Mouse (Mus musculus): ENCODE measurements around the gene Clec1a. TPM values are rescaled to one million over a fixed set of nuclear protein-coding genes. Genes with fewer than 3 reads are reported as not detected.

Clec1a gene
- 0.15 TPM for polyA plus RNA-seq (2014; fragmentation: Illumina TruSeq; extraction: RNeasy Lipid Tissue Mini Kit (QIAGEN cat#74804); ENCODE audit: low read depth, low replicate concordance)

GRCm38 (mm10) chr6:129451411-129452039, at the start of gene Clec1a:
Clec1a (minus strand) TSS chr6:129452000.

GRCm38 (mm10) chr6:129408562-129408961, 43.2 kb downstream of the Clec1a start, which contains the start of gene Clec9a:
Clec9a (plus strand) TSS chr6:129408862.

GRCm38 (mm10) chr6:129396997-129397396, 54.8 kb downstream of the Clec1a start, which contains the start of gene Clec1b:
Clec1b (plus strand) TSS chr6:129397297.

GRCm38 (mm10) chr6:129385774-129386173, 66.0 kb downstream of the Clec1a start, which contains the start of gene Clec12b:
Clec12b (minus strand) TSS chr6:129385874.

Other genes with a start within 250 kb of the Clec1a start
- 0.49 TPM for gene Cd69, start 176.6 kb downstream of the Clec1a start, polyA plus RNA-seq (2014; fragmentation: Illumina TruSeq; extraction: RNeasy Lipid Tissue Mini Kit (QIAGEN cat#74804); ENCODE audit: low read depth, low replicate concordance)
- gene 4922502D21Rik, start 120.2 kb downstream of the Clec1a start, polyA plus RNA-seq (2014; fragmentation: Illumina TruSeq; extraction: RNeasy Lipid Tissue Mini Kit (QIAGEN cat#74804); ENCODE audit: low read depth, low replicate concordance) = 2,280 TPM
- gene Clec12a, start 109.3 kb downstream of the Clec1a start, polyA plus RNA-seq (2014; fragmentation: Illumina TruSeq; extraction: RNeasy Lipid Tissue Mini Kit (QIAGEN cat#74804); ENCODE audit: low read depth, low replicate concordance) = 1.7 TPM
- 33.0 TPM for gene Clec12b, start 66.1 kb downstream of the Clec1a start, polyA plus RNA-seq (2014; fragmentation: Illumina TruSeq; extraction: RNeasy Lipid Tissue Mini Kit (QIAGEN cat#74804); ENCODE audit: low read depth, low replicate concordance)
- 0.45 TPM for gene Clec1b, start 54.7 kb downstream of the Clec1a start, polyA plus RNA-seq (2014; fragmentation: Illumina TruSeq; extraction: RNeasy Lipid Tissue Mini Kit (QIAGEN cat#74804); ENCODE audit: low read depth, low replicate concordance)
- gene Clec9a, start 43.1 kb downstream of the Clec1a start, polyA plus RNA-seq (2014; fragmentation: Illumina TruSeq; extraction: RNeasy Lipid Tissue Mini Kit (QIAGEN cat#74804); ENCODE audit: low read depth, low replicate concordance) = not detected
- gene Olr1, start 55.2 kb upstream of the Clec1a start, polyA plus RNA-seq (2014; fragmentation: Illumina TruSeq; extraction: RNeasy Lipid Tissue Mini Kit (QIAGEN cat#74804); ENCODE audit: low read depth, low replicate concordance) = 0.63 TPM
- gene Tmem52b, start 60.6 kb upstream of the Clec1a start, polyA plus RNA-seq (2014; fragmentation: Illumina TruSeq; extraction: RNeasy Lipid Tissue Mini Kit (QIAGEN cat#74804); ENCODE audit: low read depth, low replicate concordance) = not detected
- 171 TPM for gene Gabarapl1, start 81.2 kb upstream of the Clec1a start, polyA plus RNA-seq (2014; fragmentation: Illumina TruSeq; extraction: RNeasy Lipid Tissue Mini Kit (QIAGEN cat#74804); ENCODE audit: low read depth, low replicate concordance)
- 0.94 TPM for gene Klre1, start 125.9 kb upstream of the Clec1a start, polyA plus RNA-seq (2014; fragmentation: Illumina TruSeq; extraction: RNeasy Lipid Tissue Mini Kit (QIAGEN cat#74804); ENCODE audit: low read depth, low replicate concordance)
- 0.25 TPM for gene Klrd1, start 139.8 kb upstream of the Clec1a start, polyA plus RNA-seq (2014; fragmentation: Illumina TruSeq; extraction: RNeasy Lipid Tissue Mini Kit (QIAGEN cat#74804); ENCODE audit: low read depth, low replicate concordance)
- gene Klrk1, start 171.9 kb upstream of the Clec1a start, polyA plus RNA-seq (2014; fragmentation: Illumina TruSeq; extraction: RNeasy Lipid Tissue Mini Kit (QIAGEN cat#74804); ENCODE audit: low read depth, low replicate concordance) = 0.11 TPM
- not detected for gene Klrc3, start 191.3 kb upstream of the Clec1a start, polyA plus RNA-seq (2014; fragmentation: Illumina TruSeq; extraction: RNeasy Lipid Tissue Mini Kit (QIAGEN cat#74804); ENCODE audit: low read depth, low replicate concordance)
- not detected for gene Klrc2, start 208.7 kb upstream of the Clec1a start, polyA plus RNA-seq (2014; fragmentation: Illumina TruSeq; extraction: RNeasy Lipid Tissue Mini Kit (QIAGEN cat#74804); ENCODE audit: low read depth, low replicate concordance)
- not detected for gene Klrc1, start 227.0 kb upstream of the Clec1a start, polyA plus RNA-seq (2014; fragmentation: Illumina TruSeq; extraction: RNeasy Lipid Tissue Mini Kit (QIAGEN cat#74804); ENCODE audit: low read depth, low replicate concordance)

Measured in testis, adult 10 weeks (tissue).